Mouse (Mus musculus): Measurements from ENCODE around the gene Gtf2ird1.
A peak's percentile ranks its signal among the peaks of the same experiment; 100 is the strongest.

The Gtf2ird1 gene

DNA sequence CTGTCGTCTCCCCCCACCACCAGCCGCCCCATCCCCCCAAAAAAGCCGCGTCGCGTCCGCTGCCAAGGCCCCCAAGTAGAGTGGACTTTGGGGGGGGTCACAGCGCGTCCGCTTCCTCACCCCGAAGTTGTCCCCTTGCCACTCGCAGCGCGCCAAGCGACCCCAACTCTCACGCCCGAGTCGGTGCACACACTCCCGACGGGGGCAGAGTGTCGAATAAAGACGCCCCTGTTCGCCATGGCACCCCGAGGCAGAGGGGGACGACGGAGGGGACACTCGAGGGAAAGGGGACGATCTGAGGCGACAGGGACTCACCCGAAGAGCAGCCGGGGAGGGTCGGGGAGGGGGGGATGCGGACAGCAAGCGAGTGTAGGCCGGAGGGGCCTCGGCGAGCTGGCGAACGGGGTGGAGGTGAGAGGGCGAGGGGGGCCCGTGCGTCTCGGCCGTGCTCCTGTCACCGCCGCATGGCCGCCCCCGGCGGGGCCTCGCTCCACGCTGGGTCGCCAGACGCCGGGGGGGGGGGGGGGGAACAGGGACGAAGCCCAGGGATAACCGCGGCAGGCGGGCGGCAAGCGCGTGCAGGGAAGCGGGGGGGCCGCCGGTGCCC, 142.3 kb downstream of the Gtf2ird1 start:
- DNase-seq (ENCODE audit: low spot score): no peak

GRCm38 (mm10) chr5:134313451-134314067, 143.0 kb downstream of the Gtf2ird1 start:
- DNase-seq (ENCODE audit: low spot score): peak; percentile 98

- peak; percentile 41 for DNase-seq (ENCODE audit: low spot score)
These were observed 143.6 kb downstream of the Gtf2ird1 start for GRCm38 (mm10) chr5:134312691-134313450.

GRCm38 (mm10) chr5:134311894-134312411, 144.6 kb downstream of the Gtf2ird1 start:
- DNase-seq (ENCODE audit: low spot score): no peak

DNA sequence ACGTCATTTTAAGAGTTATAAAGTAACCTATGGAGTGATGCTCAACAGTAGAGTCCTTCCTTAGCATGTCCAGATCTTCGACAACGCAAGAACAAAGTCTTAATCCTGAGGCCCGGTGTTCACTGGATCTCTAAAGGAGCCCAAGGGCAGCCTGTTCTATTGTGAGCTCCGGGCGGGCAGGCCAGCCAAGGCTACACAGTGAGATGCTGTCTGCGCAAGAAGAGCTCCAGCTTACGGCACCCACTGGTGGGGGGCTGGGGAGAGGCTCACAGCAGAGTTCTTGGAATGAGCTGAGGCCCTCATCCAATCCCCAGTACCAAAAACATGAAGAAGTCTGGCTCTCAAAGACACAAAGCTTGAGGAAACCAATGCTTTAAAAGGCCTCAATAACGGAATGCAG, 146.3 kb downstream of the Gtf2ird1 start:
- no peak for DNase-seq (ENCODE audit: low spot score)

GRCm38 (mm10) chr5:134309345-134309744, 147.2 kb downstream of the Gtf2ird1 start:
- no peak for DNase-seq (ENCODE audit: low spot score)

All from retina, embryonic 14.5 days (tissue).